Mouse (Mus musculus): ENCODE data around the gene Cops7b. TPM values are rescaled to one million over a fixed set of nuclear protein-coding genes. Genes with fewer than 3 reads are reported as not detected.

Cops7b gene
- polyA plus RNA-seq, 1 experiment from 2014 or later = 72.3 TPM

GRCm38 (mm10) chr1:86569292-86569860 is 13.3 kb upstream of the Cops7b start:
- no peaks in the 10 kb centered on the region for H3K4me1 ChIP-seq
- DNase-seq (ENCODE audit: low spot score) = no peak
- WGBS = 86% methylated on average over 2 of the region's 2 CpGs
- H3K27ac ChIP-seq (replicated peaks) = no peak overlapping the region
- H3K9me3 ChIP-seq (replicated peaks) = no peaks in the 10 kb centered on the region
- no peaks in the 10 kb centered on the region for H3K27me3 ChIP-seq (ENCODE audit: low read depth, poor library complexity, severe bottlenecking)
- H3K36me3 ChIP-seq = peaks cover 10% of the 10 kb centered on the region
- no peak overlapping the region for H3K4me3 ChIP-seq

GRCm38 (mm10) chr1:86571381-86571780 is 11.3 kb upstream of the Cops7b start:
- no peaks in the 10 kb centered on the region for H3K9me3 ChIP-seq (replicated peaks)
- peaks cover 10% of the 10 kb centered on the region for H3K36me3 ChIP-seq
- H3K27ac ChIP-seq (replicated peaks) = no peak overlapping the region
- DNase-seq (ENCODE audit: low spot score) = no peak
- WGBS = 95% methylated on average over 2 of the region's 2 CpGs
- H3K27me3 ChIP-seq (ENCODE audit: low read depth, poor library complexity, severe bottlenecking) = no peaks in the 10 kb centered on the region
- no peaks in the 10 kb centered on the region for H3K4me1 ChIP-seq
- no peak overlapping the region for H3K4me3 ChIP-seq

GRCm38 (mm10) chr1:86571941-86572340 is 10.8 kb upstream of the Cops7b start:
- Histone ChIP-seq H3K27me3 (ENCODE audit: low read depth, poor library complexity, severe bottlenecking) (no peaks in the 10 kb centered on the region), H3K4me3 (no peak overlapping the region), H3K27ac (replicated peaks) (no peak overlapping the region), H3K9me3 (replicated peaks) (no peaks in the 10 kb centered on the region), H3K4me1 (no peaks in the 10 kb centered on the region), H3K36me3 (peaks cover 10% of the 10 kb centered on the region)
- no peak for DNase-seq (ENCODE audit: low spot score)
- 89% methylated on average over 4 of the region's 4 CpGs for WGBS

- Histone ChIP-seq H3K9me3 (replicated peaks) (no peaks in the 10 kb centered on the region), H3K27me3 (ENCODE audit: low read depth, poor library complexity, severe bottlenecking) (no peaks in the 10 kb centered on the region), H3K4me3 (no peak overlapping the region), H3K27ac (replicated peaks) (no peak overlapping the region), H3K36me3 (0 out of 2 replicates have a peak, but pooled peaks cover 4% of the 10 kb centered on the region), H3K4me1 (peaks cover 24% of the 10 kb centered on the region)
- DNase-seq (ENCODE audit: low spot score) = no peak
- WGBS = 84% methylated on average over 6 of the region's 6 CpGs
Measured at GRCm38 (mm10) chr1:86580426-86580825, 2.3 kb upstream of the Cops7b start.

GRCm38 (mm10) chr1:86581692-86582450 is 833 bp upstream of the Cops7b start:
- H3K27me3 ChIP-seq (ENCODE audit: low read depth, poor library complexity, severe bottlenecking) = no peaks in the 10 kb centered on the region
- H3K9me3 ChIP-seq (replicated peaks) = no peaks in the 10 kb centered on the region
- H3K36me3 ChIP-seq = 0 out of 2 replicates have a peak, but pooled peaks cover 4% of the 10 kb centered on the region
- WGBS = 2% methylated on average over 37 of the region's 38 CpGs
- peak overlapping the region; percentile 95 for H3K4me3 ChIP-seq
- no peak for DNase-seq (ENCODE audit: low spot score)
- peaks cover 28% of the 10 kb centered on the region for H3K4me1 ChIP-seq
- peak overlapping the region; percentile 94 for H3K27ac ChIP-seq (replicated peaks)

GRCm38 (mm10) chr1:86583709-86584108 is 1.0 kb downstream of the Cops7b start:
- Histone ChIP-seq H3K27ac (replicated peaks) (no peak overlapping the region), H3K27me3 (ENCODE audit: low read depth, poor library complexity, severe bottlenecking) (no peaks in the 10 kb centered on the region), H3K36me3 (0 out of 2 replicates have a peak, but pooled peaks cover 4% of the 10 kb centered on the region), H3K4me1 (peaks cover 40% of the 10 kb centered on the region), H3K9me3 (replicated peaks) (no peaks in the 10 kb centered on the region), H3K4me3 (no peak overlapping the region)
- WGBS = 77% methylated on average over 2 of the region's 2 CpGs
- DNase-seq (ENCODE audit: low spot score) = no peak

GRCm38 (mm10) chr1:86586992-86587391 is 4.3 kb downstream of the Cops7b start:
- Histone ChIP-seq H3K4me1 (peaks cover 28% of the 10 kb centered on the region), H3K27ac (replicated peaks) (peak overlapping the region; percentile 86), H3K27me3 (ENCODE audit: low read depth, poor library complexity, severe bottlenecking) (no peaks in the 10 kb centered on the region), H3K36me3 (peaks cover 24% of the 10 kb centered on the region), H3K9me3 (replicated peaks) (no peaks in the 10 kb centered on the region), H3K4me3 (peak overlapping the region; percentile 74)
- peak; percentile 83 for DNase-seq (ENCODE audit: low spot score)
- under 1% methylated on average over 26 of the region's 26 CpGs for WGBS

GRCm38 (mm10) chr1:86594539-86594938 is 11.8 kb downstream of the Cops7b start:
- H3K9me3 ChIP-seq (replicated peaks) = no peaks in the 10 kb centered on the region
- no peak overlapping the region for H3K4me3 ChIP-seq
- H3K27me3 ChIP-seq (ENCODE audit: low read depth, poor library complexity, severe bottlenecking) = no peaks in the 10 kb centered on the region
- WGBS = 92% methylated on average over 7 of the region's 7 CpGs
- H3K36me3 ChIP-seq = peaks cover 91% of the 10 kb centered on the region
- no peak overlapping the region for H3K27ac ChIP-seq (replicated peaks)
- DNase-seq (ENCODE audit: low spot score) = no peak
- H3K4me1 ChIP-seq = no peaks in the 10 kb centered on the region

- WGBS = 89% methylated on average over 6 of the region's 6 CpGs
- no peak overlapping the region for H3K27ac ChIP-seq (replicated peaks)
- H3K36me3 ChIP-seq = peaks cover 91% of the 10 kb centered on the region
- no peak for DNase-seq (ENCODE audit: low spot score)
- no peaks in the 10 kb centered on the region for H3K9me3 ChIP-seq (replicated peaks)
- no peaks in the 10 kb centered on the region for H3K27me3 ChIP-seq (ENCODE audit: low read depth, poor library complexity, severe bottlenecking)
- H3K4me3 ChIP-seq = no peak overlapping the region
- no peaks in the 10 kb centered on the region for H3K4me1 ChIP-seq
Measured at GRCm38 (mm10) chr1:86595315-86595714, 12.6 kb downstream of the Cops7b start.

- no peak for DNase-seq (ENCODE audit: low spot score)
- Histone ChIP-seq H3K36me3 (peaks cover 92% of the 10 kb centered on the region), H3K4me1 (no peaks in the 10 kb centered on the region), H3K9me3 (replicated peaks) (no peaks in the 10 kb centered on the region), H3K27me3 (ENCODE audit: low read depth, poor library complexity, severe bottlenecking) (no peaks in the 10 kb centered on the region), H3K4me3 (no peak overlapping the region), H3K27ac (replicated peaks) (no peak overlapping the region)
- WGBS = 93% methylated on average over 6 of the region's 6 CpGs
Measured at GRCm38 (mm10) chr1:86596512-86596911, 13.8 kb downstream of the Cops7b start.

GRCm38 (mm10) chr1:86598516-86598915 is 15.8 kb downstream of the Cops7b start:
- 89% methylated on average over 3 of the region's 3 CpGs for WGBS
- Histone ChIP-seq H3K27ac (replicated peaks) (no peak overlapping the region), H3K4me3 (no peak overlapping the region), H3K4me1 (no peaks in the 10 kb centered on the region), H3K36me3 (peaks cover 93% of the 10 kb centered on the region), H3K9me3 (replicated peaks) (no peaks in the 10 kb centered on the region), H3K27me3 (ENCODE audit: low read depth, poor library complexity, severe bottlenecking) (no peaks in the 10 kb centered on the region)
- no peak for DNase-seq (ENCODE audit: low spot score)

- H3K36me3 ChIP-seq = peaks cover 94% of the 10 kb centered on the region
- H3K4me3 ChIP-seq = no peak overlapping the region
- H3K27me3 ChIP-seq (ENCODE audit: low read depth, poor library complexity, severe bottlenecking) = no peaks in the 10 kb centered on the region
- no peaks in the 10 kb centered on the region for H3K9me3 ChIP-seq (replicated peaks)
- no peaks in the 10 kb centered on the region for H3K4me1 ChIP-seq
- DNase-seq (ENCODE audit: low spot score) = no peak
- no peak overlapping the region for H3K27ac ChIP-seq (replicated peaks)
- 88% methylated on average over 2 of the region's 2 CpGs for WGBS
Measured at GRCm38 (mm10) chr1:86600117-86600516, 17.4 kb downstream of the Cops7b start.

- H3K9me3 ChIP-seq (replicated peaks) = no peaks in the 10 kb centered on the region
- no peak overlapping the region for H3K27ac ChIP-seq (replicated peaks)
- WGBS = 88% methylated on average over 1 of the region's 1 CpGs
- H3K4me3 ChIP-seq = no peak overlapping the region
- H3K27me3 ChIP-seq (ENCODE audit: low read depth, poor library complexity, severe bottlenecking) = no peaks in the 10 kb centered on the region
- no peak for DNase-seq (ENCODE audit: low spot score)
- no peaks in the 10 kb centered on the region for H3K4me1 ChIP-seq
- H3K36me3 ChIP-seq = peaks cover 30% of the 10 kb centered on the region
Measured at GRCm38 (mm10) chr1:86610954-86611353, 28.2 kb downstream of the Cops7b start.
